Mouse (Mus musculus): ENCODE data around the gene Cdc123. TPM values are rescaled to one million over a fixed set of nuclear protein-coding genes. Genes with fewer than 3 reads are reported as not detected.

Cdc123 gene
- total and polyA plus RNA-seq, 2 experiments from 2014 or later, result 52.6 to 161 TPM

- no peaks in the 10 kb centered on the region for H3K9me3 ChIP-seq (replicated peaks; ENCODE audit: control insufficient read depth, low read length)
- WGBS, result 91% methylated on average over 5 of the region's 5 CpGs
- TF ChIP-seq EP300 (IDR thresholded peaks at IDR 0.05; ENCODE audit: low read depth) (no peak), CTCF (IDR thresholded peaks at IDR 0.05; ENCODE audit: low read depth) (no peak)
- H3K36me3 ChIP-seq (replicated peaks; ENCODE audit: control insufficient read depth, insufficient read depth, low read length), result peaks cover 31% of the 10 kb centered on the region
- H3K27me3 ChIP-seq (ENCODE audit: control insufficient read depth, insufficient read depth, low read length), result no peaks in the 10 kb centered on the region
- no peak overlapping the region for H3K27ac ChIP-seq (ENCODE audit: low read depth)
- H3K9ac ChIP-seq (replicated peaks; ENCODE audit: low read depth, low read length), result no peak overlapping the region
- DNase-seq (ENCODE audit: low spot score) (no peak), ATAC-seq (ENCODE audit: insufficient read depth, low read depth) (no peak)
- H3K4me2 ChIP-seq (ENCODE audit: low read depth, low read length), result no peak overlapping the region
- no peak overlapping the region for H3K4me3 ChIP-seq (ENCODE audit: low read depth, low read length)
- no peaks in the 10 kb centered on the region for H3K4me1 ChIP-seq (ENCODE audit: control insufficient read depth, insufficient read depth)
Measured at GRCm38 (mm10) chr2:5792056-5792455, 52.9 kb downstream of the Cdc123 start.

GRCm38 (mm10) chr2:5789625-5790160, 55.3 kb downstream of the Cdc123 start:
- no peaks in the 10 kb centered on the region for H3K27me3 ChIP-seq (ENCODE audit: control insufficient read depth, insufficient read depth, low read length)
- 47% methylated on average over 4 of the region's 4 CpGs for WGBS
- peaks cover 8% of the 10 kb centered on the region for H3K36me3 ChIP-seq (replicated peaks; ENCODE audit: control insufficient read depth, insufficient read depth, low read length)

GRCm38 (mm10) chr2:5787391-5787790, 57.6 kb downstream of the Cdc123 start:
- no peak for ATAC-seq (ENCODE audit: insufficient read depth, low read depth)
- Histone ChIP-seq H3K9me3 (replicated peaks; ENCODE audit: control insufficient read depth, low read length) (no peaks in the 10 kb centered on the region), H3K36me3 (replicated peaks; ENCODE audit: control insufficient read depth, insufficient read depth, low read length) (no peaks in the 10 kb centered on the region), H3K27ac (ENCODE audit: low read depth) (no peak overlapping the region), H3K9ac (replicated peaks; ENCODE audit: low read depth, low read length) (no peak overlapping the region), H3K27me3 (ENCODE audit: control insufficient read depth, insufficient read depth, low read length) (no peaks in the 10 kb centered on the region), H3K4me1 (ENCODE audit: control insufficient read depth, insufficient read depth) (no peaks in the 10 kb centered on the region), H3K4me2 (ENCODE audit: low read depth, low read length) (no peak overlapping the region), H3K4me3 (ENCODE audit: low read depth, low read length) (no peak overlapping the region)
- no peak for DNase-seq (ENCODE audit: low spot score)
- TF ChIP-seq CTCF (IDR thresholded peaks at IDR 0.05; ENCODE audit: low read depth) (no peak), EP300 (IDR thresholded peaks at IDR 0.05; ENCODE audit: low read depth) (no peak)
- WGBS, result 80% methylated on average over 3 of the region's 3 CpGs

More at GRCm38 (mm10) chr2:5789625-5790160, 55.3 kb downstream of the Cdc123 start:
- no peak for TF ChIP-seq EP300 (IDR thresholded peaks at IDR 0.05; ENCODE audit: low read depth)
- TF ChIP-seq CTCF (IDR thresholded peaks at IDR 0.05; ENCODE audit: low read depth), result no peak
- Histone ChIP-seq H3K4me3 (ENCODE audit: low read depth, low read length) (no peak overlapping the region), H3K9me3 (replicated peaks; ENCODE audit: control insufficient read depth, low read length) (no peaks in the 10 kb centered on the region), H3K4me2 (ENCODE audit: low read depth, low read length) (no peak overlapping the region), H3K4me1 (ENCODE audit: control insufficient read depth, insufficient read depth) (no peaks in the 10 kb centered on the region), H3K27ac (ENCODE audit: low read depth) (no peak overlapping the region), H3K9ac (replicated peaks; ENCODE audit: low read depth, low read length) (no peak overlapping the region)
- DNase-seq (ENCODE audit: low spot score) (no peak), ATAC-seq (ENCODE audit: insufficient read depth, low read depth) (no peak)

- ATAC-seq (ENCODE audit: insufficient read depth, low read depth) (no peak), DNase-seq (ENCODE audit: low spot score) (no peak)
- no peaks in the 10 kb centered on the region for H3K36me3 ChIP-seq (replicated peaks; ENCODE audit: control insufficient read depth, insufficient read depth, low read length)
- no peak overlapping the region for H3K4me3 ChIP-seq (ENCODE audit: low read depth, low read length)
- 57% methylated on average over 2 of the region's 2 CpGs for WGBS
- no peak overlapping the region for H3K4me2 ChIP-seq (ENCODE audit: low read depth, low read length)
- H3K27ac ChIP-seq (ENCODE audit: low read depth), result no peak overlapping the region
- no peaks in the 10 kb centered on the region for H3K4me1 ChIP-seq (ENCODE audit: control insufficient read depth, insufficient read depth)
- no peak for TF ChIP-seq EP300 (IDR thresholded peaks at IDR 0.05; ENCODE audit: low read depth)
- H3K9ac ChIP-seq (replicated peaks; ENCODE audit: low read depth, low read length), result no peak overlapping the region
- no peaks in the 10 kb centered on the region for H3K27me3 ChIP-seq (ENCODE audit: control insufficient read depth, insufficient read depth, low read length)
- H3K9me3 ChIP-seq (replicated peaks; ENCODE audit: control insufficient read depth, low read length), result no peaks in the 10 kb centered on the region
Measured at GRCm38 (mm10) chr2:5772464-5772863, 72.5 kb downstream of the Cdc123 start.

- TF ChIP-seq CTCF (IDR thresholded peaks at IDR 0.05; ENCODE audit: low read depth) (peak; percentile 65), EP300 (IDR thresholded peaks at IDR 0.05; ENCODE audit: low read depth) (no peak)
- DNase-seq (ENCODE audit: low spot score) (peak; percentile 69), ATAC-seq (ENCODE audit: insufficient read depth, low read depth) (no peak; the same call in 1 of the 2 replicates)
Measured at GRCm38 (mm10) chr2:5770708-5771241, 74.2 kb downstream of the Cdc123 start.

GRCm38 (mm10) chr2:5769630-5770029, 75.3 kb downstream of the Cdc123 start:
- no peaks in the 10 kb centered on the region for H3K27me3 ChIP-seq (ENCODE audit: control insufficient read depth, insufficient read depth, low read length)
- no peak overlapping the region for H3K27ac ChIP-seq (ENCODE audit: low read depth)
- ATAC-seq (ENCODE audit: insufficient read depth, low read depth), result no peak
- no peak overlapping the region for H3K4me3 ChIP-seq (ENCODE audit: low read depth, low read length)
- no peak overlapping the region for H3K9ac ChIP-seq (replicated peaks; ENCODE audit: low read depth, low read length)
- H3K4me2 ChIP-seq (ENCODE audit: low read depth, low read length), result no peak overlapping the region
- DNase-seq (ENCODE audit: low spot score), result no peak
- TF ChIP-seq CTCF (IDR thresholded peaks at IDR 0.05; ENCODE audit: low read depth), result no peak
- TF ChIP-seq EP300 (IDR thresholded peaks at IDR 0.05; ENCODE audit: low read depth), result no peak
- H3K4me1 ChIP-seq (ENCODE audit: control insufficient read depth, insufficient read depth), result no peaks in the 10 kb centered on the region
- H3K9me3 ChIP-seq (replicated peaks; ENCODE audit: control insufficient read depth, low read length), result no peaks in the 10 kb centered on the region
- no peaks in the 10 kb centered on the region for H3K36me3 ChIP-seq (replicated peaks; ENCODE audit: control insufficient read depth, insufficient read depth, low read length)

More at GRCm38 (mm10) chr2:5770708-5771241, 74.2 kb downstream of the Cdc123 start:
- no peak overlapping the region for H3K4me2 ChIP-seq (ENCODE audit: low read depth, low read length)
- H3K27ac ChIP-seq (ENCODE audit: low read depth), result no peak overlapping the region
- no peak overlapping the region for H3K9ac ChIP-seq (replicated peaks; ENCODE audit: low read depth, low read length)
- H3K27me3 ChIP-seq (ENCODE audit: control insufficient read depth, insufficient read depth, low read length), result no peaks in the 10 kb centered on the region
- no peaks in the 10 kb centered on the region for H3K9me3 ChIP-seq (replicated peaks; ENCODE audit: control insufficient read depth, low read length)
- 39% methylated on average over 8 of the region's 8 CpGs for WGBS
- H3K36me3 ChIP-seq (replicated peaks; ENCODE audit: control insufficient read depth, insufficient read depth, low read length), result no peaks in the 10 kb centered on the region
- no peaks in the 10 kb centered on the region for H3K4me1 ChIP-seq (ENCODE audit: control insufficient read depth, insufficient read depth)
- no peak overlapping the region for H3K4me3 ChIP-seq (ENCODE audit: low read depth, low read length)
